Mouse (Mus musculus) testis, adult 2 months (tissue): Measurements from ENCODE around the gene Sh2d2a. TPM values are rescaled to one million over a fixed set of nuclear protein-coding genes. Genes with fewer than 3 reads are reported as not detected.

Experiments used
- H3K27ac ChIP-seq: fragments of 200-500 bp; 2 replicates; pipeline ENCODE4 v1.5.1; 2012; ENCODE audit warnings: low read depth, low read length; ENCODE audit not compliant: control insufficient read depth, insufficient read depth
- H3K27me3 ChIP-seq: fragments of 200-500 bp; 2 replicates; pipeline ENCODE4 v1.6.1; 2012; ENCODE audit warnings: mild to moderate bottlenecking, low read length, moderate library complexity; ENCODE audit not compliant: control insufficient read depth, insufficient read depth
- H3K36me3 ChIP-seq: fragments of 200-500 bp; 2 replicates; pipeline ENCODE4 v1.6.1; 2012; ENCODE audit warnings: mild to moderate bottlenecking, low read length; ENCODE audit not compliant: control insufficient read depth, insufficient read depth
- H3K4me1 ChIP-seq: fragments of 200-500 bp; 2 replicates; pipeline ENCODE4 v1.6.1; 2012; ENCODE audit warnings: low read length; ENCODE audit not compliant: control insufficient read depth, insufficient read depth
- H3K4me3 ChIP-seq: fragments of 200-500 bp; 2 replicates; pipeline ENCODE4 v1.5.1; 2012; ENCODE audit warnings: low read depth, mild to moderate bottlenecking, low read length, moderate library complexity, mixed read lengths; ENCODE audit not compliant: control insufficient read depth
- CTCF ChIP-seq: fragments of 200-500 bp; IDR thresholded peaks from 2 replicates; pipeline ENCODE4 v1.5.1; 2012; ENCODE audit warnings: low read depth, mild to moderate bottlenecking, inconsistent platforms, low read length, moderate library complexity; ENCODE audit not compliant: control insufficient read depth, insufficient read depth, insufficient replicate concordance
- POLR2A ChIP-seq: fragments of 200-500 bp; IDR thresholded peaks from 2 replicates; pipeline ENCODE4 v1.6.1; 2012; ENCODE audit warnings: low read depth, mild to moderate bottlenecking, inconsistent platforms, low read length, moderate library complexity; ENCODE audit not compliant: control insufficient read depth
- polyA plus RNA-seq: library from polyadenylated mRNA; depleted of rRNA; stranded (reverse); fragments of >200 nt; gene quantifications from 2 replicates; pipeline ENCODE4 v1.2.3, GENCODE M21; 2012; rRNA removed

Gene Sh2d2a
- 0.04 and 0.10 TPM in 2 replicates for polyA plus RNA-seq

GRCm38 (mm10) chr3:87846650-87847110, at the start of gene Sh2d2a:
Gene Sh2d2a (plus strand): TSS chr3:87846755.
- H3K4me1 ChIP-seq: peaks cover 7% of the 10 kb centered on the region; the same call in 1 of the 2 replicates
- H3K36me3 ChIP-seq: no peaks in the 10 kb centered on the region
- TF ChIP-seq CTCF (no peak), POLR2A (no peak)
- H3K27me3 ChIP-seq: no peaks in the 10 kb centered on the region
- no peak within 1 kb of the TSS for H3K27ac ChIP-seq
- no peak within 1 kb of the TSS for H3K4me3 ChIP-seq

GRCm38 (mm10) chr3:87801681-87802080, 44.9 kb upstream of the Sh2d2a start:
- H3K36me3 ChIP-seq: no peaks in the 10 kb centered on the region
- H3K4me1 ChIP-seq: peaks cover 4% of the 10 kb centered on the region
- no peak overlapping the region for H3K27ac ChIP-seq
- no peak overlapping the region for H3K4me3 ChIP-seq
- TF ChIP-seq CTCF: no peak
- H3K27me3 ChIP-seq: no peaks in the 10 kb centered on the region

- Histone ChIP-seq H3K4me1 (peaks cover 3% of the 10 kb centered on the region), H3K27ac (no peak overlapping the region), H3K27me3 (no peaks in the 10 kb centered on the region), H3K4me3 (no peak overlapping the region), H3K36me3 (no peaks in the 10 kb centered on the region)
- TF ChIP-seq CTCF (no peak), POLR2A (no peak)
Observed at GRCm38 (mm10) chr3:87804038-87804677, 42.4 kb upstream of the Sh2d2a start.

GRCm38 (mm10) chr3:87809322-87809962, 37.1 kb upstream of the Sh2d2a start:
- no peaks in the 10 kb centered on the region for H3K36me3 ChIP-seq
- TF ChIP-seq CTCF (no peak), POLR2A (no peak)
- no peak overlapping the region for H3K4me3 ChIP-seq
- H3K27ac ChIP-seq: no peak overlapping the region
- no peaks in the 10 kb centered on the region for H3K27me3 ChIP-seq
- H3K4me1 ChIP-seq: peaks cover 2% of the 10 kb centered on the region

DNA sequence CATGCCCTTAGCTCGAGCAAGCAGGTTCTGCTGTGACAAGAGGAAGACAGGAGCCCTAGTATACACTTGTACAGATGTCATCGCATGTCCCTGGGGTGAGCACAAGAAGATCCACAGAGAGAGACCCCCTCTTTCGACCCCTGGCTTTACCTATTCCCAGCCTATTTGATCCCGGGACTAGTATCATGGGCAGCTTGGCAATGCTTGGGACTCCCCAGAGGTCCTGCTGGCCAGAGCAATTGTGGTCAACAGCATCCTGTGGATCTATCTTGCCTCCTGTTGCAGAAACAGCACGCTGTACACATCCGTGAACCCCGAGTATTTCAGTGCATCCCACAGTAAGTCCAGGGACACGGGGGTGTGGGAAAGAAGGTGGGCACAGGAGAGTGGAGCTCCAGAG, 35.3 kb upstream of the Sh2d2a start:
- no peak overlapping the region for H3K4me3 ChIP-seq
- H3K4me1 ChIP-seq: peaks cover 5% of the 10 kb centered on the region
- H3K27ac ChIP-seq: no peak overlapping the region
- H3K36me3 ChIP-seq: no peaks in the 10 kb centered on the region
- H3K27me3 ChIP-seq: no peaks in the 10 kb centered on the region
- TF ChIP-seq CTCF (no peak), POLR2A (no peak)

- no peak overlapping the region for H3K27ac ChIP-seq
- H3K4me1 ChIP-seq: peaks cover 14% of the 10 kb centered on the region
- no peak overlapping the region for H3K4me3 ChIP-seq
- no peaks in the 10 kb centered on the region for H3K27me3 ChIP-seq
- H3K36me3 ChIP-seq: no peaks in the 10 kb centered on the region
- no peak for TF ChIP-seq CTCF
- TF ChIP-seq POLR2A: no peak
Observed at GRCm38 (mm10) chr3:87812413-87812812, 34.1 kb upstream of the Sh2d2a start.

DNA sequence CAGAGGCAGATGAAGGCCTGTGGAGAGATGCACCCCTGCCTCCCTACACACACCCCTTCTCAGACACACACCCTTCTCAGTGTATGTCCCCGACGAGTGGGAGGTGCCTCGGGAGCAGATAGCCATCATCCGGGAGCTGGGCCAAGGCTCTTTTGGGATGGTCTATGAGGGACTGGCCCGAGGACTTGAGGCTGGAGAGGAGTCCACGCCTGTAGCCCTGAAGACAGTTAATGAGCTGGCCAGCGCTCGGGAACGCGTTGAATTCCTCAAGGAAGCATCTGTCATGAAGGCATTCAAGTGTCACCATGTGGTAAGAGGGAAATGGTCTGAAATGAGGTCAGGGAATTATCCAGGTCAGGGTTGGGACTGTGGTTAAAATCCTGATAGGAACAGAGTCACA, 33.7 kb upstream of the Sh2d2a start:
- Histone ChIP-seq H3K27me3 (no peaks in the 10 kb centered on the region), H3K27ac (no peak overlapping the region)

More for the DNA sequence above, 33.7 kb upstream of the Sh2d2a start:
- H3K4me1 ChIP-seq: peaks cover 14% of the 10 kb centered on the region
- H3K4me3 ChIP-seq: no peak overlapping the region
- TF ChIP-seq CTCF (no peak), POLR2A (no peak)
- no peaks in the 10 kb centered on the region for H3K36me3 ChIP-seq
